Mouse (Mus musculus): ENCODE measurements at regions not wholly inside any gene's neighbourhood (a gene's known extent, or its start where the extent isn't known, plus 50 kb on each side); places are given as distances from the start of the nearest gene placed in this dataset.
"Not testable (repeated sequence)": the region's sequence is repeated elsewhere in the genome, so short reads cannot be mapped to it uniquely, and the experiment has no call there.

DNA sequence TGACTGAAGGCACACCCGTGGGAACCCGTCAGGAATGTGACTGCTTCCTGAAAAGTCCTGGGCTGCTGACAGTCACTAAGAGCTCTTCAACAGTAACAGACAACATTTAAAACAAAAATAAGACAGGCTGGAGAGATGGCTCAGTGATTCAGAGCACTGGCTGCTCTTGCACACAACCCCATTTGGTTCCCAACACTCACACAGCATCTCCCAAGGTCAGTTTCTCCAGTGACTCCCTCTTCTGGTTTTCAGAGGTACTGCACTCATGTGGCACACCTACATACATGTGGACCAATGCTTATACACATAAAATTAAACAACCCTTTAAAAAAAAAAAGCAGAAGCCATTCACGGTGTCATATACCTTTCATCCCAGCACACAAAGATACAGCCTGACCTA, 305.8 kb upstream of the Asap2 start:
- DNase-seq (ENCODE audit: inconsistent age in 2 of 2, low spot score in 1 of 2) = not testable (repeated sequence)

DNA sequence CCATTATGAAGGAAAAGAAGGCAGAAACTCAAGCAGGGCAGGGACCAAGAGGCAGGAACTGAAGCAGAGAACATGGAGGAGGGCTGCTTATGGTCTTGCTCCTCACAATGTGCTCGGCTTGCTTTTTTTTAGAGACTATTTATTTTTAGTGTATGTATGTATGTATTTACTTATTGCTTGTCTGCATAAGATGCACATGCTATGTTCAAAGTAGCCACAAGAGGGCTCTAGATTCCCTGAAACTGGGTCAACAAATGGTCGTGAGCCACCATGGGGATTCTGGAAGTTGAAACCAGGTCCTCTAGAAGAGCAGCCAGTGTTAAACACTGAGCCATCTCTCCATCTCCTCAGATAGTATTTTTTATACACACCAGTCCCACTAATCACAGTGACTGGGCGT, 293.0 kb upstream of the Asap2 start:
- peak in 1 of 2 experiments; percentile 17 for DNase-seq (ENCODE audit: inconsistent age in 2 of 2, low spot score in 1 of 2)
